Mouse (Mus musculus): ENCODE measurements around the gene Ica1l. TPM values are rescaled to one million over a fixed set of nuclear protein-coding genes. Genes with fewer than 3 reads are reported as not detected.
A peak's percentile ranks its signal among the peaks of the same experiment; 100 is the strongest.

Ica1l gene
- polyA plus RNA-seq, 1 experiment from 2014 or later, result 0.92 TPM

GRCm38 (mm10) chr1:60042398-60042795, 587 bp downstream of the Ica1l start:
- Histone ChIP-seq H3K9ac (ENCODE audit: low read depth, low read length) (no peak overlapping the region), H3K27me3 (replicated peaks; ENCODE audit: control insufficient read depth, insufficient read depth, low read length) (peaks cover 27% of the 10 kb centered on the region), H3K36me3 (ENCODE audit: control insufficient read depth, insufficient read depth, low read length) (no peaks in the 10 kb centered on the region), H3K4me3 (ENCODE audit: low read depth, low read length) (peak overlapping the region; percentile 63), H3K4me2 (peak overlapping the region; percentile 94), H3K27ac (ENCODE audit: low read depth, low read length) (no peak overlapping the region), H3K9me3 (ENCODE audit: control insufficient read depth, low read length) (no peaks in the 10 kb centered on the region), H3K4me1 (replicated peaks; ENCODE audit: control insufficient read depth, insufficient read depth, low read length) (0 out of 2 replicates have a peak, but pooled peaks cover 2% of the 10 kb centered on the region)
- no peak for ATAC-seq (replicated peaks; ENCODE audit: low FRiP score)
- peak; percentile 47 for DNase-seq (ENCODE audit: low spot score)
- 6% methylated on average over 19 of the region's 19 CpGs for WGBS

GRCm38 (mm10) chr1:60035044-60035443, 7.9 kb downstream of the Ica1l start:
- Histone ChIP-seq H3K27ac (ENCODE audit: low read depth, low read length) (no peak overlapping the region), H3K27me3 (replicated peaks; ENCODE audit: control insufficient read depth, insufficient read depth, low read length) (no peaks in the 10 kb centered on the region), H3K36me3 (ENCODE audit: control insufficient read depth, insufficient read depth, low read length) (no peaks in the 10 kb centered on the region), H3K4me1 (replicated peaks; ENCODE audit: control insufficient read depth, insufficient read depth, low read length) (no peaks in the 10 kb centered on the region), H3K9me3 (ENCODE audit: control insufficient read depth, low read length) (no peaks in the 10 kb centered on the region), H3K9ac (ENCODE audit: low read depth, low read length) (no peak overlapping the region), H3K4me3 (ENCODE audit: low read depth, low read length) (no peak overlapping the region), H3K4me2 (no peak overlapping the region)
- ATAC-seq (replicated peaks; ENCODE audit: low FRiP score), result no peak
- 90% methylated on average over 2 of the region's 2 CpGs for WGBS
- DNase-seq (ENCODE audit: low spot score), result no peak

- Histone ChIP-seq H3K4me1 (replicated peaks; ENCODE audit: control insufficient read depth, insufficient read depth, low read length) (peaks cover 17% of the 10 kb centered on the region), H3K27ac (ENCODE audit: low read depth, low read length) (0 out of 2 replicates have a peak overlapping the region, but pooled peaks have one; percentile 45), H3K27me3 (replicated peaks; ENCODE audit: control insufficient read depth, insufficient read depth, low read length) (no peaks in the 10 kb centered on the region), H3K9me3 (ENCODE audit: control insufficient read depth, low read length) (no peaks in the 10 kb centered on the region), H3K9ac (ENCODE audit: low read depth, low read length) (no peak overlapping the region), H3K4me2 (peak overlapping the region; percentile 43), H3K4me3 (ENCODE audit: low read depth, low read length) (no peak overlapping the region), H3K36me3 (ENCODE audit: control insufficient read depth, insufficient read depth, low read length) (no peaks in the 10 kb centered on the region)
- ATAC-seq (replicated peaks; ENCODE audit: low FRiP score) (peak; percentile 47; the same call in 1 of the 2 replicates), DNase-seq (ENCODE audit: low spot score) (no peak)
- WGBS, result 49% methylated on average over 1 of the region's 1 CpGs
Observed at GRCm38 (mm10) chr1:60017031-60017469, 25.9 kb downstream of the Ica1l start.

- ATAC-seq (replicated peaks; ENCODE audit: low FRiP score), result no peak; the same call in 1 of the 2 replicates
- WGBS, result 48% methylated on average over 5 of the region's 5 CpGs
- H3K27ac ChIP-seq (ENCODE audit: low read depth, low read length), result peak overlapping the region; percentile 45; the same call in 1 of the 2 replicates
Observed at GRCm38 (mm10) chr1:60016136-60016611, 26.8 kb downstream of the Ica1l start.

GRCm38 (mm10) chr1:60015511-60015910, 27.5 kb downstream of the Ica1l start:
- no peaks in the 10 kb centered on the region for H3K9me3 ChIP-seq (ENCODE audit: control insufficient read depth, low read length)
- H3K4me1 ChIP-seq (replicated peaks; ENCODE audit: control insufficient read depth, insufficient read depth, low read length), result peaks cover 17% of the 10 kb centered on the region
- H3K4me2 ChIP-seq, result no peak overlapping the region
- 84% methylated on average over 6 of the region's 6 CpGs for WGBS
- H3K27me3 ChIP-seq (replicated peaks; ENCODE audit: control insufficient read depth, insufficient read depth, low read length), result no peaks in the 10 kb centered on the region
- no peak for ATAC-seq (replicated peaks; ENCODE audit: low FRiP score)
- H3K9ac ChIP-seq (ENCODE audit: low read depth, low read length), result no peak overlapping the region
- H3K27ac ChIP-seq (ENCODE audit: low read depth, low read length), result no peak overlapping the region
- H3K36me3 ChIP-seq (ENCODE audit: control insufficient read depth, insufficient read depth, low read length), result no peaks in the 10 kb centered on the region
- DNase-seq (ENCODE audit: low spot score), result no peak
- no peak overlapping the region for H3K4me3 ChIP-seq (ENCODE audit: low read depth, low read length)

More at GRCm38 (mm10) chr1:60016136-60016611, 26.8 kb downstream of the Ica1l start:
- Histone ChIP-seq H3K9me3 (ENCODE audit: control insufficient read depth, low read length) (no peaks in the 10 kb centered on the region), H3K36me3 (ENCODE audit: control insufficient read depth, insufficient read depth, low read length) (no peaks in the 10 kb centered on the region), H3K4me1 (replicated peaks; ENCODE audit: control insufficient read depth, insufficient read depth, low read length) (peaks cover 17% of the 10 kb centered on the region), H3K27me3 (replicated peaks; ENCODE audit: control insufficient read depth, insufficient read depth, low read length) (no peaks in the 10 kb centered on the region), H3K9ac (ENCODE audit: low read depth, low read length) (no peak overlapping the region; the same call in 1 of the 2 replicates), H3K4me2 (peak overlapping the region; percentile 43), H3K4me3 (ENCODE audit: low read depth, low read length) (no peak overlapping the region)
- no peak for DNase-seq (ENCODE audit: low spot score)

GRCm38 (mm10) chr1:60013779-60014178, 29.2 kb downstream of the Ica1l start:
- Histone ChIP-seq H3K4me3 (ENCODE audit: low read depth, low read length) (no peak overlapping the region), H3K27ac (ENCODE audit: low read depth, low read length) (no peak overlapping the region), H3K4me1 (replicated peaks; ENCODE audit: control insufficient read depth, insufficient read depth, low read length) (peaks cover 17% of the 10 kb centered on the region), H3K27me3 (replicated peaks; ENCODE audit: control insufficient read depth, insufficient read depth, low read length) (no peaks in the 10 kb centered on the region), H3K9ac (ENCODE audit: low read depth, low read length) (no peak overlapping the region), H3K9me3 (ENCODE audit: control insufficient read depth, low read length) (no peaks in the 10 kb centered on the region), H3K36me3 (ENCODE audit: control insufficient read depth, insufficient read depth, low read length) (no peaks in the 10 kb centered on the region), H3K4me2 (no peak overlapping the region)
- DNase-seq (ENCODE audit: low spot score) (no peak), ATAC-seq (replicated peaks; ENCODE audit: low FRiP score) (no peak)
- WGBS, result 87% methylated on average over 10 of the region's 10 CpGs

- Histone ChIP-seq H3K4me3 (ENCODE audit: low read depth, low read length) (no peak overlapping the region), H3K27me3 (replicated peaks; ENCODE audit: control insufficient read depth, insufficient read depth, low read length) (no peaks in the 10 kb centered on the region), H3K9me3 (ENCODE audit: control insufficient read depth, low read length) (no peaks in the 10 kb centered on the region), H3K9ac (ENCODE audit: low read depth, low read length) (no peak overlapping the region), H3K4me1 (replicated peaks; ENCODE audit: control insufficient read depth, insufficient read depth, low read length) (no peaks in the 10 kb centered on the region; the same call in 1 of the 2 replicates), H3K36me3 (ENCODE audit: control insufficient read depth, insufficient read depth, low read length) (no peaks in the 10 kb centered on the region), H3K4me2 (no peak overlapping the region), H3K27ac (ENCODE audit: low read depth, low read length) (no peak overlapping the region)
- ATAC-seq (replicated peaks; ENCODE audit: low FRiP score), result no peak
- no peak for DNase-seq (ENCODE audit: low spot score)
- WGBS, result 93% methylated on average over 2 of the region's 2 CpGs
Observed at GRCm38 (mm10) chr1:60008743-60009142, 34.2 kb downstream of the Ica1l start.

GRCm38 (mm10) chr1:60007337-60007736, 35.6 kb downstream of the Ica1l start:
- no peak overlapping the region for H3K4me2 ChIP-seq
- ATAC-seq (replicated peaks; ENCODE audit: low FRiP score), result peak; percentile 79
- WGBS, result 78% methylated on average over 10 of the region's 10 CpGs
- no peak overlapping the region for H3K9ac ChIP-seq (ENCODE audit: low read depth, low read length)
- H3K36me3 ChIP-seq (ENCODE audit: control insufficient read depth, insufficient read depth, low read length), result no peaks in the 10 kb centered on the region
- no peaks in the 10 kb centered on the region for H3K9me3 ChIP-seq (ENCODE audit: control insufficient read depth, low read length)
- no peaks in the 10 kb centered on the region for H3K27me3 ChIP-seq (replicated peaks; ENCODE audit: control insufficient read depth, insufficient read depth, low read length)
- no peak overlapping the region for H3K4me3 ChIP-seq (ENCODE audit: low read depth, low read length)
- no peaks in the 10 kb centered on the region; the same call in 1 of the 2 replicates for H3K4me1 ChIP-seq (replicated peaks; ENCODE audit: control insufficient read depth, insufficient read depth, low read length)
- no peak for DNase-seq (ENCODE audit: low spot score)
- peak overlapping the region; percentile 1; the same call in 1 of the 2 replicates for H3K27ac ChIP-seq (ENCODE audit: low read depth, low read length)

- no peak overlapping the region for H3K9ac ChIP-seq (ENCODE audit: low read depth, low read length)
- no peaks in the 10 kb centered on the region for H3K4me1 ChIP-seq (replicated peaks; ENCODE audit: control insufficient read depth, insufficient read depth, low read length)
- H3K27ac ChIP-seq (ENCODE audit: low read depth, low read length), result no peak overlapping the region
- no peaks in the 10 kb centered on the region for H3K27me3 ChIP-seq (replicated peaks; ENCODE audit: control insufficient read depth, insufficient read depth, low read length)
- ATAC-seq (replicated peaks; ENCODE audit: low FRiP score) (no peak), DNase-seq (ENCODE audit: low spot score) (no peak)
- H3K9me3 ChIP-seq (ENCODE audit: control insufficient read depth, low read length), result no peaks in the 10 kb centered on the region
- no peak overlapping the region for H3K4me3 ChIP-seq (ENCODE audit: low read depth, low read length)
- no peak overlapping the region for H3K4me2 ChIP-seq
- WGBS, result 34% methylated on average over 2 of the region's 2 CpGs
- no peaks in the 10 kb centered on the region for H3K36me3 ChIP-seq (ENCODE audit: control insufficient read depth, insufficient read depth, low read length)
Observed at GRCm38 (mm10) chr1:60000319-60000718, 42.7 kb downstream of the Ica1l start.

Measured in liver, embryonic 11.5 days (tissue).